Mouse (Mus musculus) spleen, postnatal 4 days (tissue): ENCODE data around the gene Fam71a.

Experiments
- DNase-seq, 2 experiments: peaks; one replicate each; pipeline ENCODE4 v3.0.0; 2022; ENCODE audit warnings: low spot score in 2 of 2

The Fam71a gene

GRCm38 (mm10) chr1:191164717-191165116 is at the start of gene Fam71a:
TSS of gene Fam71a (minus strand) at chr1:191164817.
- DNase-seq, result no peak

- DNase-seq, result no peak
Observed at GRCm38 (mm10) chr1:191211096-191211495, 46.5 kb upstream of the Fam71a start.

GRCm38 (mm10) chr1:191205791-191206190 is 41.2 kb upstream of the Fam71a start:
- no peak for DNase-seq

GRCm38 (mm10) chr1:191204876-191205275 is 40.3 kb upstream of the Fam71a start:
- no peak for DNase-seq

DNA sequence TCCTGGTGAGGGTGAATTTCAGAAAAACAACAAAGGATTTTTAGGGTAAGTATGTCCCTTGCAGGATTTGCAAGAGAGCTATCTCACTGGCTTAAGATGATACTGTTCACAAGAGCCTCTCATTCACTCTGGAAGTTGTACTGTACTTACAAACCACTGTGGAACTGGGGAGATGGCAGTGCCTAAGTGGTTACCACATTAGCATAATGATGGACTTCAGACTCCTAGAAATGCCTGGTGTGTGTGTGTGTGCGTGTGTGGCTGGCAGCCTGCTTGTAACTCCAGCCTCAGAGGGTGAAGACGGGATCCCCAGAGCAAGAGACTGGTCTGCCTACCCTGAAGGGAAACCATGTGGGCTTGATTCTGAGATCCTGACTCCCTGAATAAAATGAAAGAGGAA is 38.9 kb upstream of the Fam71a start:
- no peak for DNase-seq

GRCm38 (mm10) chr1:191202208-191202952 is 37.8 kb upstream of the Fam71a start:
- no peak for DNase-seq

DNA sequence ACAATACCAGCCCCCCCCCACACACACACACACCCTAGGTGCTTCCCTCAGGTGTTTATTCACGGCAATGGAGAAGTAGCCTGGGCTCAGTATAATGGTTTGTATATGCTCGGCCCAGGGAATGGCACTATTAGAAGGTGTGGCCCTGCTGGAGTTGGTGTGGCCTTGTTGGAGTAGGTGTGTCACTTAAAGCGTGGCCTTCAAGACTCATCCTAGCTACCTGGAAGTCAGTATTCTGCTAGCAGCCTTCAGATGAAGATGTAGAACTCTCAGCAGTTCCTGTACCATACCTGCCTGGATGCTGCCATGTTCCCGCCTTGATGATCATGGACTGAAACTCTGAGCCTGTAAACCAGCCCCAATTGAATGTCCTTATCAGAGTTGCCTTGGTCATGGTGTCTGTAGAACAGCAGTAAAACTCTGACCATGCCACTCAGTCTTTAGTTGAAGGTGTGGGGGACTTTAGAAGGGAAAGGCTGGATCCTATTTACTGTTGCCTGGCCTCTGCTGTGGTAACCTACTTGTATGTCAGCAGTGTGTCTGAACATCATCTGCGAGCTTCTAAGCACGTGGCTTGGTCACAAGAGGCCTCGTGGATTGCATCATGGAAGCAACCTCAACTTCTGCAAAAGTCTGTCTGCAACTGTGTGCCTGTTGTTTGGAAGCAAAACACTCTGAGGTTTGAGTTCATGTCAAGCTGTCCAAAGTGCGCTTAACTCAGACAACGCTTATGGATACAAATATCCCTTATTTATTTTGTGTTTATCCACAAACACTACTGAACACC is 36.4 kb upstream of the Fam71a start:
- no peak for DNase-seq

DNA sequence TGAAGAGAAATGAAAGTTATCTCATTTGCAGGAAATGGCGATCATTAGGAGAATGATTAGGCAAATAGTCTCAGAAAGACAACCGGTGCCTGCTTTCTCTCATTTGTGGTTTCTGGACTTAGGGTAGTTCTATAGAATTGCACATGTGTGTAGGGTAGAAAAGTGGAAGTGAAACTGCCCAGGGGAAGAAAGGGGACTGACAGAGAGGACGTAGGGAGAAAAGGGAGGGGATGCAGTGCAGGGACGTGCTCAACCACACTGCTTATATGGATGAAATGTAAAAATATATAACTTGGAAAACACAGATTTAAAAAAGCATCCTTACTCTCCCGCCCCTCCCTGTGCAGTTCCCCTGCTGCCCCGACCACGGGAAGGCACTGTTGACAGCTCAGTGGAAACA is 33.3 kb upstream of the Fam71a start:
- peak in 1 of 2 experiments; percentile 21 for DNase-seq

DNA sequence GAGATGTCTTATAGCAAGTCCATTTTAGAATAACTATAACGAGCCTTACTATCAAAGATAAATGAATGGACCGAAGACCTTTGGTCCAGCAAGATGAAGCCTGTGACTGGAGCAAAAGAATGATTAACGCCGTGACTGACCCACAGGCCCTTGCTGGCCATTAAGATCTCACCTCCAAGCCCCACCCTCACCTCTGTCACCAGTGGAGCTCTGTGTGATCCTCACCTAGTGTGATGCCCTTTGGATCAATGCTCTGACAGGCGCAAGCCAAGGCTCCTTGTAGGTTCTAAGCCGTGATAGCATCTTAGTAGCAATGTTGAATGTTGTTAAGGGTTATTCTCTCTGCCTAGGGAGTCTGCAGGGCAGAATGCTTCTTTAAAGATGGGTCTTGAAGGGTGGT is 31.4 kb upstream of the Fam71a start:
- DNase-seq, result no peak

- DNase-seq, result peak in 1 of 2 experiments; percentile 33
Observed at GRCm38 (mm10) chr1:191193657-191194424, 29.2 kb upstream of the Fam71a start.

- DNase-seq, result no peak
Observed at GRCm38 (mm10) chr1:191192751-191193150, 28.1 kb upstream of the Fam71a start.

DNA sequence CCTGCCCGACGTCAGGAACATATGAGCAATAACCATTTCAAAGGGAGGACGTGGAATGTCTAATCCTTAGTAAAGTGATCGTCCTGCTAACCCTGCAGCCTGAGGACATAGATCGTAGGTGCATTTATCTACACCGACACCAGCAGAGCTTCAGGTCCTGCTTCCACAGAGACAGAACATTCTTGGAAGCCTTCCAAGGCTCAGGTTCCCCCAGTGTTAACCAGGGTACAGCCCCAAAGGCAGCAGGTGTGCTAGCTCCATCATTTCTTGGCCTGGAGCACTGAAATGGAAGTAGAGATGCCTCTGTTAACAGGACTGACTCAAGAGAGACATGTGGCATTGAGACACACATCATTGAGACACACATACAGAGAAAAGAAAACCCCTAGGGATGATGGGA is 27.6 kb upstream of the Fam71a start:
- no peak for DNase-seq

DNA sequence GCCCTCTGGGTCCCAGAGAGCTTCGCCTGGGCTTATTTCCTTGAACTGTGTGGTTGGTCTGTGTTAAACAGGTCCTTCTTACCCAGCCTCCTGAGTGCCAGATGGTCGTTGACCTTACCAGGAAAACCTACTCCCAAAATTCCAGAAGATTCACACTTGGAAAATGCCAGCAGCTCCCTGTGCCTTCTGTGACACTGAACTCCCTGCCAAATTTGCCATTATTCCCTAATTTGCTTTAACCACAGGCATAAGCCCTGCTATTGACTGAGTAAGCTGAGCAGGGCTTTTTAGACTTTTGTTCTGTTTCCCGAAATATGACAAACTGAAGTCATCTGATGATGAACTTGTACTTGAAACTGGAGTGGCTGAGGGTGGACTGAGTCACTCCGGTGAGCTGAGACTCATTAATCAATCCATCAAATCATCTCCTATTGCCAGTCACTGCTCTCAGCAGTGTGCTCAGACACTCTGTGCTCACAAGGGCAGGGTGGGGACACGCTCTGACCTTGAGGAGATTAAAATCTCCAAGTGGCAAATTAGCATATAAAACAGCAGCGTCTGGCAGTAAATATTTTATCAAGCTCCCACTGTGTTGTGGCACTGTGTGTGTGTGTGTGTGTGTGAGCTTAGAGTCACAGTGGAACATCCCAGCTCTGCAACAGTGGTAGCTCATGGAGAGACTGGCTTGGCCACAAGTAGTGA is 25.2 kb upstream of the Fam71a start:
- DNase-seq, result no peak

- DNase-seq, result no peak
Observed at GRCm38 (mm10) chr1:191186386-191186770, 21.8 kb upstream of the Fam71a start.

DNA sequence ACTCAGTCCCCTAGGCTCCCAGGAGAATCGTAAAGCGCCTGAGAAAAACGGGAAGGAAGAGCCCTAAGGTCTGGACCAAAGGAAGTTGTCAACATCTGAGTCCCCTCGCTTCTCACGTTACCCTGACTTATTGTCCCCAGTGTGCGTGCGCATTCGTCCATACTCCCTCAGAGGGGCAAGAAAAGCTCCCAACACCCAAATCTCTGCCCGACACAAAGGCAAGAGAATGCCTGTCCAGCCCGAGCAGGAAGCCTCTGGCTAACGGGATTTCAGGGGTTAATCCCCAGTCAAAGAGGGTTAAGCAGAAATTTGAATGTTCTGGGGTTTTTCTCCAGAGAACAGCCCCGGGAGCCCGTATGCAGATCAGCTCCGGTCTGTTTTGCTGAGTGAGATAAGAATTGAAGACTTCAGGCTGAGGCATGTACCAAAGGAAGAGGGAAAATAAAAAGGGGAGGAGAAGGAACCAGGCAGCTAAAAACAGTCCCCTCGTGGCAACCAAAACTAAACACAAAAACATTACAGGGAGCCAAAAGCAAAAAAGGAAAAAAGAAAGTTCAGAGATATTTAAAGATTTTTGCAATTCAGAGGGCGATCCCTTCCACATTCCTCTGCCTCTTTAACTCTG is 21.3 kb upstream of the Fam71a start:
- no peak for DNase-seq

DNA sequence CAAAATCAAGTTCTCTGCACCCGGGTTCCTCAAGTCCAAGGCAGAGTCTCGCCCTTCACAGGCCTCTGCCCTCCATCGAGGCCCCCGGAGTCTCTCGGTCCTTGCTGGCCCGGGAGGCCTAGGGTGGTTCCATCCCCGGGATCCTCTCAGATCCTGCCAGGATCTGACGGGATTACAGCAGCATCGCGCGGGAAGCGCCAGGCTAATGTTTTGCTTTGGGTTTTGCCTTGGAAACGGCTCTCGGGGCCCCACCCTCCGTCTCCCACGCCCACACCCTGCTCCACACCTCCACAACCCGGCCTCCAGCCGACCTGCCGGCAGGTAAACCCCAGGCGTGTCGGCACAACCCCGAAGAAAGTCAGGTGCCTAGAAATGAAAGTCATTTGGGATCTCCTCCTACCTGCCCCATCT is 20.2 kb upstream of the Fam71a start:
- DNase-seq, result no peak

GRCm38 (mm10) chr1:191184066-191184815 is 19.6 kb upstream of the Fam71a start:
- no peak for DNase-seq

- peak; percentile 75 to 83 for DNase-seq
Observed at GRCm38 (mm10) chr1:191183163-191184065, 18.8 kb upstream of the Fam71a start.

DNA sequence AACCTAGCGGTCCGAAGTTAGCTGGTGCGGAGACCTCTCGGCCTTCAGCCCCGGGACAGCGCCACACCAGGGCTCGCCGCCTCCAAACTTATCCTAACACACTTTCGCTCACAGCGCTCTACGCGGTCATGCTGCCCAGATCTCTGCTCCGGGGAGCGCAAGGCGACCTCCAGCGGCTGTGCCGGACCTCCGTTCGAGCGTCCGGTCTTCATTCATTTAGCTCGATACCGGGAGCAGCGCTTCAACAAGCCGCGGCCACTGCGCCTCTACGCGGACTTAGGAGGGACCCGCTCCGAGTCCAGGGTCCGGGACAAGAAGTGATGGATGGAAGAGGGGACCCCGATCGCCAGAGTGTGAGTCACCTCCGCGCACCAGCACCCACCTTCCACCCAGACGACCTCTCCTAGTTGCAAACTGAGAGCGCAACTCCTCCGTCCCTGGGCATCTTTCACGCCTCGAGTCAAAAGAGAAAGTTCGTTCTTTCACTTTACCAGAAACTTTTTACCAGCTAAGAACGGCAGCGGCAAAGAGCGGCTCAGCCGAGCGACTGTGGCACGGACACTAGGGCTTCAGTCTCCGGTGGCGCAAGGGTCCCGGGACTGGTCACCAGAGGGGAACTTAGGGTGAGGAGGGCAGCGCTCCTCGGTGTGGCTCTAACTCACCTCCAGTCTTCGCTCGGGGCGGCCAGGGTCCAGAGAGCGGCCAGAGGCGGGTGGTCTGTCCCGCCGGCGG is 18.0 kb upstream of the Fam71a start:
- peak in 1 of 2 experiments; percentile 27 for DNase-seq
